Mouse (Mus musculus) urinary bladder, adult 18-20 months (tissue): Measurements from ENCODE around the gene Spata2l.
A peak's percentile ranks its signal among the peaks of the same experiment; 100 is the strongest.
"Not testable (repeated sequence)": the region's sequence is repeated elsewhere in the genome, so short reads cannot be mapped to it uniquely, and the experiment has no call there.

Experiments used
- DNase-seq, 2 experiments: peaks; one replicate each; pipeline ENCODE4 v3.0.0; 2022; ENCODE audit warnings: low spot score in 2 of 2, mixed read lengths in 2 of 2

Gene Spata2l

GRCm38 (mm10) chr8:123199864-123200263, 36.2 kb downstream of the Spata2l start:
- DNase-seq: no peak

GRCm38 (mm10) chr8:123197016-123197415, 39.0 kb downstream of the Spata2l start:
- not testable (repeated sequence) for DNase-seq

GRCm38 (mm10) chr8:123193771-123194170, 42.3 kb downstream of the Spata2l start:
- no peak for DNase-seq

- no peak for DNase-seq
These were observed 44.1 kb downstream of the Spata2l start for GRCm38 (mm10) chr8:123191908-123192307.

- peak; percentile 41 to 67 for DNase-seq
These were observed 45.4 kb downstream of the Spata2l start for GRCm38 (mm10) chr8:123190678-123191077.

- DNase-seq: no peak
These were observed 47.2 kb downstream of the Spata2l start for GRCm38 (mm10) chr8:123188841-123189240.

- no peak for DNase-seq
These were observed 48.0 kb downstream of the Spata2l start for GRCm38 (mm10) chr8:123188006-123188405.

GRCm38 (mm10) chr8:123185566-123186409, 50.2 kb downstream of the Spata2l start, which contains the start of gene Dpep1:
Gene Dpep1 (plus strand): TSS chr8:123186242.
- DNase-seq: peak in 1 of 2 experiments; percentile 55

GRCm38 (mm10) chr8:123181391-123181790, 54.6 kb downstream of the Spata2l start:
- DNase-seq: no peak
